Mouse (Mus musculus): ENCODE measurements around the gene Mars. TPM values are rescaled to one million over a fixed set of nuclear protein-coding genes. Genes with fewer than 3 reads are reported as not detected.

Mars gene
- total and polyA plus RNA-seq, 3 experiments, result 102 to 109 (median 104) TPM

GRCm38 (mm10) chr10:127338930-127339682 is 27.5 kb upstream of the Mars start:
- Histone ChIP-seq H3K36me3 (replicated peaks) (no peaks in the 10 kb centered on the region), H3K9me3 (replicated peaks) (no peaks in the 10 kb centered on the region), H3K4me1 (ENCODE audit: insufficient read depth, low read depth, low read length) (peaks cover 67% of the 10 kb centered on the region), H3K27me3 (ENCODE audit: insufficient read depth, low read length) (peaks cover 48% of the 10 kb centered on the region), H3K4me3 (ENCODE audit: low read depth, low read length) (peak overlapping the region; percentile 71)
- ATAC-seq (ENCODE audit: extremely low read depth, insufficient number of reproducible peaks, low FRiP score, poor library complexity, severe bottlenecking), result peak; percentile 75
- TF ChIP-seq TAL1 (conservative IDR thresholded peaks at IDR 0.05; ENCODE audit: low read depth, low read length), result no peak
- peak; percentile 77 for TF ChIP-seq CTCF (IDR thresholded peaks at IDR 0.05; ENCODE audit: low read depth, low read length)
- DNase-seq (ENCODE audit: low spot score), result peak; percentile 84

GRCm38 (mm10) chr10:127337536-127338099 is 26.0 kb upstream of the Mars start:
- DNase-seq (ENCODE audit: low spot score), result no peak
- peaks cover 66% of the 10 kb centered on the region for H3K4me1 ChIP-seq (ENCODE audit: insufficient read depth, low read depth, low read length)
- no peak overlapping the region for H3K4me3 ChIP-seq (ENCODE audit: low read depth, low read length)
- peaks cover 3% of the 10 kb centered on the region for H3K36me3 ChIP-seq (replicated peaks)
- TF ChIP-seq POLR2AphosphoS5 (IDR thresholded peaks at IDR 0.05; ENCODE audit: insufficient replicate concordance, low read depth, low read length) (no peak), GATA1 (IDR thresholded peaks at IDR 0.05; ENCODE audit: borderline replicate concordance, low read length) (no peak), GATA2 (IDR thresholded peaks at IDR 0.05; ENCODE audit: borderline replicate concordance, low read depth, low read length) (no peak), TAL1 (conservative IDR thresholded peaks at IDR 0.05; ENCODE audit: low read depth, low read length) (no peak), CTCF (IDR thresholded peaks at IDR 0.05; ENCODE audit: low read depth, low read length) (no peak)
- H3K27me3 ChIP-seq (ENCODE audit: insufficient read depth, low read length), result peaks cover 48% of the 10 kb centered on the region
- ATAC-seq (ENCODE audit: extremely low read depth, insufficient number of reproducible peaks, low FRiP score, poor library complexity, severe bottlenecking), result no peak
- H3K9me3 ChIP-seq (replicated peaks), result no peaks in the 10 kb centered on the region

GRCm38 (mm10) chr10:127336952-127337351 is 25.4 kb upstream of the Mars start:
- TF ChIP-seq TAL1 (conservative IDR thresholded peaks at IDR 0.05; ENCODE audit: low read depth, low read length) (no peak), POLR2AphosphoS5 (IDR thresholded peaks at IDR 0.05; ENCODE audit: insufficient replicate concordance, low read depth, low read length) (no peak), CTCF (IDR thresholded peaks at IDR 0.05; ENCODE audit: low read depth, low read length) (no peak), GATA1 (IDR thresholded peaks at IDR 0.05; ENCODE audit: borderline replicate concordance, low read length) (no peak), GATA2 (IDR thresholded peaks at IDR 0.05; ENCODE audit: borderline replicate concordance, low read depth, low read length) (no peak)
- DNase-seq (ENCODE audit: low spot score) (no peak), ATAC-seq (ENCODE audit: extremely low read depth, insufficient number of reproducible peaks, low FRiP score, poor library complexity, severe bottlenecking) (no peak)
- peaks cover 64% of the 10 kb centered on the region for H3K4me1 ChIP-seq (ENCODE audit: insufficient read depth, low read depth, low read length)
- no peaks in the 10 kb centered on the region for H3K9me3 ChIP-seq (replicated peaks)
- H3K4me3 ChIP-seq (ENCODE audit: low read depth, low read length), result no peak overlapping the region
- H3K27me3 ChIP-seq (ENCODE audit: insufficient read depth, low read length), result peaks cover 43% of the 10 kb centered on the region
- H3K36me3 ChIP-seq (replicated peaks), result peaks cover 9% of the 10 kb centered on the region

- peaks cover 26% of the 10 kb centered on the region for H3K36me3 ChIP-seq (replicated peaks)
- ATAC-seq (ENCODE audit: extremely low read depth, insufficient number of reproducible peaks, low FRiP score, poor library complexity, severe bottlenecking) (no peak), DNase-seq (ENCODE audit: low spot score) (no peak)
- peaks cover 63% of the 10 kb centered on the region for H3K4me1 ChIP-seq (ENCODE audit: insufficient read depth, low read depth, low read length)
- TF ChIP-seq POLR2AphosphoS5 (IDR thresholded peaks at IDR 0.05; ENCODE audit: insufficient replicate concordance, low read depth, low read length) (no peak), CTCF (IDR thresholded peaks at IDR 0.05; ENCODE audit: low read depth, low read length) (no peak), GATA2 (IDR thresholded peaks at IDR 0.05; ENCODE audit: borderline replicate concordance, low read depth, low read length) (no peak), TAL1 (conservative IDR thresholded peaks at IDR 0.05; ENCODE audit: low read depth, low read length) (no peak), GATA1 (IDR thresholded peaks at IDR 0.05; ENCODE audit: borderline replicate concordance, low read length) (no peak)
- H3K27me3 ChIP-seq (ENCODE audit: insufficient read depth, low read length), result peaks cover 26% of the 10 kb centered on the region
- H3K9me3 ChIP-seq (replicated peaks), result no peaks in the 10 kb centered on the region
- no peak overlapping the region for H3K4me3 ChIP-seq (ENCODE audit: low read depth, low read length)
Observed at GRCm38 (mm10) chr10:127335271-127335670, 23.7 kb upstream of the Mars start.

GRCm38 (mm10) chr10:127333152-127333551 is 21.6 kb upstream of the Mars start:
- peaks cover 47% of the 10 kb centered on the region for H3K36me3 ChIP-seq (replicated peaks)
- DNase-seq (ENCODE audit: low spot score), result no peak
- TF ChIP-seq GATA2 (IDR thresholded peaks at IDR 0.05; ENCODE audit: borderline replicate concordance, low read depth, low read length) (no peak), CTCF (IDR thresholded peaks at IDR 0.05; ENCODE audit: low read depth, low read length) (no peak), TAL1 (conservative IDR thresholded peaks at IDR 0.05; ENCODE audit: low read depth, low read length) (no peak), GATA1 (IDR thresholded peaks at IDR 0.05; ENCODE audit: borderline replicate concordance, low read length) (no peak), POLR2AphosphoS5 (IDR thresholded peaks at IDR 0.05; ENCODE audit: insufficient replicate concordance, low read depth, low read length) (no peak)
- ATAC-seq (ENCODE audit: extremely low read depth, insufficient number of reproducible peaks, low FRiP score, poor library complexity, severe bottlenecking), result no peak
- peaks cover 62% of the 10 kb centered on the region for H3K4me1 ChIP-seq (ENCODE audit: insufficient read depth, low read depth, low read length)
- H3K9me3 ChIP-seq (replicated peaks), result no peaks in the 10 kb centered on the region
- H3K27me3 ChIP-seq (ENCODE audit: insufficient read depth, low read length), result peaks cover 15% of the 10 kb centered on the region
- H3K4me3 ChIP-seq (ENCODE audit: low read depth, low read length), result no peak overlapping the region

- no peak for DNase-seq (ENCODE audit: low spot score)
Observed at GRCm38 (mm10) chr10:127332211-127332874, 20.8 kb upstream of the Mars start.

More at GRCm38 (mm10) chr10:127332211-127332874, 20.8 kb upstream of the Mars start:
- H3K36me3 ChIP-seq (replicated peaks), result peaks cover 55% of the 10 kb centered on the region
- H3K9me3 ChIP-seq (replicated peaks), result no peaks in the 10 kb centered on the region
- H3K4me1 ChIP-seq (ENCODE audit: insufficient read depth, low read depth, low read length), result peaks cover 62% of the 10 kb centered on the region
- no peak for ATAC-seq (ENCODE audit: extremely low read depth, insufficient number of reproducible peaks, low FRiP score, poor library complexity, severe bottlenecking)
- peaks cover 9% of the 10 kb centered on the region; the same call in 1 of the 2 replicates for H3K27me3 ChIP-seq (ENCODE audit: insufficient read depth, low read length)
- no peak overlapping the region for H3K4me3 ChIP-seq (ENCODE audit: low read depth, low read length)
- TF ChIP-seq TAL1 (conservative IDR thresholded peaks at IDR 0.05; ENCODE audit: low read depth, low read length), result no peak
- peak; percentile 53 for TF ChIP-seq CTCF (IDR thresholded peaks at IDR 0.05; ENCODE audit: low read depth, low read length)

All from G1E (cell line).